8 mouse cellular contexts compared by ENCODE assay signal in genomic region chr11:69396772-69397171, GRCm38 (mm10). TPM values are rescaled to one million over a fixed set of nuclear protein-coding genes. Genes with fewer than 3 reads are reported as not detected.
DNase-seq lines count a peak whose midpoint lies in the region; ATAC-seq and TF ChIP-seq lines count a peak whose summit lies in the region.

No protein-coding gene starts in this region.

- H3K27me3 ChIP-seq in embryonic facial prominence, embryonic 14.5 days (replicated peaks; ENCODE audit: control insufficient read depth, insufficient read depth, low read length) = no peaks in the 10 kb centered on the region; the same call in 1 of the 2 replicates
- H3K27me3 ChIP-seq in heart, postnatal 0 days (ENCODE audit: control insufficient read depth, insufficient read depth, low read length) = no peaks in the 10 kb centered on the region
- peaks cover 13% of the 10 kb centered on the region for H3K27me3 ChIP-seq in midbrain, embryonic 11.5 days (ENCODE audit: control insufficient read depth, insufficient read depth, low read length)

- peak overlapping the region; percentile 94; the same call in 1 of the 2 replicates for H3K27ac ChIP-seq in embryonic facial prominence, embryonic 14.5 days (replicated peaks; ENCODE audit: low read depth, low read length)
- peak overlapping the region; percentile 95 for H3K27ac ChIP-seq in heart, postnatal 0 days (ENCODE audit: low read depth)
- H3K27ac ChIP-seq in midbrain, embryonic 11.5 days (ENCODE audit: low read depth, low read length) = no peak overlapping the region

- TF ChIP-seq CTCF in heart, postnatal 0 days (IDR thresholded peaks at IDR 0.05; ENCODE audit: low read depth) = no peak

- no peaks in the 10 kb centered on the region for H3K9me3 ChIP-seq in embryonic facial prominence, embryonic 14.5 days (ENCODE audit: control insufficient read depth, low read length)
- no peaks in the 10 kb centered on the region for H3K9me3 ChIP-seq in heart, postnatal 0 days (replicated peaks; ENCODE audit: control insufficient read depth, low read length)
- no peaks in the 10 kb centered on the region for H3K9me3 ChIP-seq in midbrain, embryonic 11.5 days (ENCODE audit: control insufficient read depth, low read length)

- peak overlapping the region; percentile 61 for H3K4me2 ChIP-seq in embryonic facial prominence, embryonic 14.5 days (ENCODE audit: low read depth, low read length)
- peak overlapping the region; percentile 72 for H3K4me2 ChIP-seq in heart, postnatal 0 days (ENCODE audit: low read depth, low read length)
- peak overlapping the region; percentile 82 for H3K4me2 ChIP-seq in midbrain, embryonic 11.5 days

- H3K4me1 ChIP-seq in embryonic facial prominence, embryonic 14.5 days (ENCODE audit: control insufficient read depth, insufficient read depth, low read length) = peaks cover 18% of the 10 kb centered on the region
- no peaks in the 10 kb centered on the region for H3K4me1 ChIP-seq in heart, postnatal 0 days (ENCODE audit: control insufficient read depth, insufficient read depth)
- H3K4me1 ChIP-seq in midbrain, embryonic 11.5 days (ENCODE audit: control insufficient read depth, insufficient read depth, low read length) = peaks cover 43% of the 10 kb centered on the region

- WGBS in embryonic facial prominence, embryonic 14.5 days = 26% methylated on average over 11 of the region's 11 CpGs
- 37% methylated on average over 11 of the region's 11 CpGs for WGBS in heart, postnatal 0 days
- 23% methylated on average over 11 of the region's 11 CpGs for WGBS in midbrain, embryonic 11.5 days

- peak overlapping the region; percentile 85 for H3K9ac ChIP-seq in embryonic facial prominence, embryonic 14.5 days (ENCODE audit: low read depth, low read length)
- 0 out of 2 replicates have a peak overlapping the region, but pooled peaks have one; percentile 81 for H3K9ac ChIP-seq in heart, postnatal 0 days (replicated peaks; ENCODE audit: low read depth, low read length)
- peak overlapping the region; percentile 75 for H3K9ac ChIP-seq in midbrain, embryonic 11.5 days (ENCODE audit: low read length)

- peak; percentile 93; the same call in 1 of the 2 replicates for TF ChIP-seq EP300 in heart, postnatal 0 days (IDR thresholded peaks at IDR 0.05; ENCODE audit: low read depth)

- H3K4me3 ChIP-seq in embryonic facial prominence, embryonic 14.5 days (ENCODE audit: low read depth, low read length) = peak overlapping the region; percentile 55
- H3K4me3 ChIP-seq in heart, postnatal 0 days (ENCODE audit: low read depth, low read length) = peak overlapping the region; percentile 61
- peak overlapping the region; percentile 51 for H3K4me3 ChIP-seq in midbrain, embryonic 11.5 days (ENCODE audit: low read depth, low read length)

- DNase-seq in urinary bladder, postnatal 25 days (ENCODE audit: low spot score) = peak; percentile 15
- DNase-seq in urinary bladder, adult 2 months (ENCODE audit: low spot score) = no peak
- DNase-seq in embryonic facial prominence, embryonic 14.5 days (ENCODE audit: low spot score) = no peak
- peak; percentile 62 for DNase-seq in heart, postnatal 0 days (ENCODE audit: low spot score)
- peak; percentile 80 for DNase-seq in kidney, postnatal 10 days
- peak; percentile 92 for DNase-seq in midbrain, embryonic 11.5 days (ENCODE audit: low spot score, missing footprints)

- H3K36me3 ChIP-seq in embryonic facial prominence, embryonic 14.5 days (ENCODE audit: control insufficient read depth, insufficient read depth, low read length) = peaks cover 35% of the 10 kb centered on the region
- H3K36me3 ChIP-seq in heart, postnatal 0 days (replicated peaks; ENCODE audit: control insufficient read depth, insufficient read depth, low read length) = peaks cover 24% of the 10 kb centered on the region
- H3K36me3 ChIP-seq in midbrain, embryonic 11.5 days (ENCODE audit: control insufficient read depth, insufficient read depth, low read length) = peaks cover 21% of the 10 kb centered on the region

- ATAC-seq in embryonic facial prominence, embryonic 14.5 days (ENCODE audit: low read depth) = no peak
- peak; percentile 10 for ATAC-seq in heart, postnatal 0 days (ENCODE audit: insufficient read depth, low read depth)
- ATAC-seq in midbrain, embryonic 11.5 days (ENCODE audit: low FRiP score) = no peak
- ATAC-seq in megakaryocyte-erythroid progenitor cell, adult 5-6 weeks (replicated peaks; ENCODE audit: low FRiP score, low TSS enrichment, poor library complexity, severe bottlenecking) = no peak
- ATAC-seq in erythroid progenitor cell, adult 5-6 weeks (replicated peaks; ENCODE audit: low FRiP score, poor library complexity, severe bottlenecking) = no peak

RNA-seq across cellular contexts. Expression of gene Tmem88, which starts 1.3 kb away (rescaled TPM):
- 11.5 and 11.6 TPM in 2 replicates for polyA plus RNA-seq in urinary bladder, adult 2 months (2012; rRNA removed)
- polyA plus RNA-seq in embryonic facial prominence, embryonic 14.5 days (2014; fragmentation: Nextera tagmentation; extraction: Ambion mirVana) = 19.2 and 21.0 TPM in 2 replicates
- 32.4 and 33.0 TPM in 2 replicates for total RNA-seq in heart, postnatal 0 days (2014; rRNA removed; ENCODE audit: low replicate concordance)
- polyA plus RNA-seq in heart, postnatal 0 days (2015; fragmentation: Nextera tagmentation; extraction: Ambion mirVana) = 59.7 and 62.5 TPM in 2 replicates
- polyA plus RNA-seq in midbrain, embryonic 11.5 days (2014; fragmentation: Nextera tagmentation; extraction: Ambion mirVana) = 11.9 and 13.1 TPM in 2 replicates
- total RNA-seq in megakaryocyte-erythroid progenitor cell, adult 5-6 weeks (2014; fragmentation: Nextera tagmentation) = 0.37 TPM in 1 of 2 replicates, not detected in the other
- total RNA-seq in megakaryocyte-erythroid progenitor cell, adult 5-6 weeks (2017) = not detected in 2 replicates
- not detected in 2 replicates for total RNA-seq in erythroid progenitor cell, adult 5-6 weeks (2015; ENCODE audit: low replicate concordance)
- not detected in 2 replicates for total RNA-seq in erythroid progenitor cell, adult 5-6 weeks (2017; ENCODE audit: low replicate concordance)

RNA-seq across cellular contexts. Expression of gene Cyb5d1, which starts 1.3 kb away (rescaled TPM):
- polyA plus RNA-seq in urinary bladder, adult 2 months (2012; rRNA removed) = 43.0 and 48.0 TPM in 2 replicates
- polyA plus RNA-seq in embryonic facial prominence, embryonic 14.5 days (2014; fragmentation: Nextera tagmentation; extraction: Ambion mirVana) = 23.8 and 24.2 TPM in 2 replicates
- 14.2 and 17.6 TPM in 2 replicates for total RNA-seq in heart, postnatal 0 days (2014; rRNA removed; ENCODE audit: low replicate concordance)
- 16.7 and 18.6 TPM in 2 replicates for polyA plus RNA-seq in heart, postnatal 0 days (2015; fragmentation: Nextera tagmentation; extraction: Ambion mirVana)
- polyA plus RNA-seq in midbrain, embryonic 11.5 days (2014; fragmentation: Nextera tagmentation; extraction: Ambion mirVana) = 44.6 and 50.5 TPM in 2 replicates
- total RNA-seq in megakaryocyte-erythroid progenitor cell, adult 5-6 weeks (2014; fragmentation: Nextera tagmentation) = 16.2 and 20.9 TPM in 2 replicates
- 36.7 and 41.7 TPM in 2 replicates for total RNA-seq in megakaryocyte-erythroid progenitor cell, adult 5-6 weeks (2017)
- 8.3 and 11.7 TPM in 2 replicates for total RNA-seq in erythroid progenitor cell, adult 5-6 weeks (2015; ENCODE audit: low replicate concordance)
- total RNA-seq in erythroid progenitor cell, adult 5-6 weeks (2017; ENCODE audit: low replicate concordance) = 25.7 and 32.5 TPM in 2 replicates

RNA-seq across cellular contexts. Expression of gene Naa38, which starts 1.5 kb away (rescaled TPM):
- 143 and 188 TPM in 2 replicates for polyA plus RNA-seq in urinary bladder, adult 2 months (2012; rRNA removed)
- polyA plus RNA-seq in embryonic facial prominence, embryonic 14.5 days (2014; fragmentation: Nextera tagmentation; extraction: Ambion mirVana) = 160 and 177 TPM in 2 replicates
- total RNA-seq in heart, postnatal 0 days (2014; rRNA removed; ENCODE audit: low replicate concordance) = 64.9 and 93.4 TPM in 2 replicates
- polyA plus RNA-seq in heart, postnatal 0 days (2015; fragmentation: Nextera tagmentation; extraction: Ambion mirVana) = 171 and 175 TPM in 2 replicates
- polyA plus RNA-seq in midbrain, embryonic 11.5 days (2014; fragmentation: Nextera tagmentation; extraction: Ambion mirVana) = 120 and 130 TPM in 2 replicates
- 161 and 169 TPM in 2 replicates for total RNA-seq in megakaryocyte-erythroid progenitor cell, adult 5-6 weeks (2014; fragmentation: Nextera tagmentation)
- total RNA-seq in megakaryocyte-erythroid progenitor cell, adult 5-6 weeks (2017) = 156 and 170 TPM in 2 replicates
- 26.8 and 31.7 TPM in 2 replicates for total RNA-seq in erythroid progenitor cell, adult 5-6 weeks (2015; ENCODE audit: low replicate concordance)
- total RNA-seq in erythroid progenitor cell, adult 5-6 weeks (2017; ENCODE audit: low replicate concordance) = 21.6 and 21.9 TPM in 2 replicates

RNA-seq across cellular contexts. Expression of gene Kdm6b, which starts 16.7 kb away (rescaled TPM):
- 3.3 and 10.7 TPM in 2 replicates for polyA plus RNA-seq in urinary bladder, adult 2 months (2012; rRNA removed)
- 24.2 and 24.3 TPM in 2 replicates for polyA plus RNA-seq in embryonic facial prominence, embryonic 14.5 days (2014; fragmentation: Nextera tagmentation; extraction: Ambion mirVana)
- 7.8 and 10.0 TPM in 2 replicates for total RNA-seq in heart, postnatal 0 days (2014; rRNA removed; ENCODE audit: low replicate concordance)
- polyA plus RNA-seq in heart, postnatal 0 days (2015; fragmentation: Nextera tagmentation; extraction: Ambion mirVana) = 23.0 and 23.6 TPM in 2 replicates
- polyA plus RNA-seq in midbrain, embryonic 11.5 days (2014; fragmentation: Nextera tagmentation; extraction: Ambion mirVana) = 30.2 and 31.7 TPM in 2 replicates
- total RNA-seq in megakaryocyte-erythroid progenitor cell, adult 5-6 weeks (2014; fragmentation: Nextera tagmentation) = 19.3 and 22.1 TPM in 2 replicates
- total RNA-seq in megakaryocyte-erythroid progenitor cell, adult 5-6 weeks (2017) = 1.6 and 2.7 TPM in 2 replicates
- total RNA-seq in erythroid progenitor cell, adult 5-6 weeks (2015; ENCODE audit: low replicate concordance) = 6.5 and 11.7 TPM in 2 replicates
- 0.64 and 1.2 TPM in 2 replicates for total RNA-seq in erythroid progenitor cell, adult 5-6 weeks (2017; ENCODE audit: low replicate concordance)

RNA-seq across cellular contexts. Expression of gene Chd3, which starts 27.6 kb away (rescaled TPM):
- polyA plus RNA-seq in urinary bladder, adult 2 months (2012; rRNA removed) = 85.5 and 132 TPM in 2 replicates
- 68.9 and 73.3 TPM in 2 replicates for polyA plus RNA-seq in embryonic facial prominence, embryonic 14.5 days (2014; fragmentation: Nextera tagmentation; extraction: Ambion mirVana)
- 23.6 and 23.8 TPM in 2 replicates for total RNA-seq in heart, postnatal 0 days (2014; rRNA removed; ENCODE audit: low replicate concordance)
- polyA plus RNA-seq in heart, postnatal 0 days (2015; fragmentation: Nextera tagmentation; extraction: Ambion mirVana) = 10.3 and 12.4 TPM in 2 replicates
- 38.2 and 39.4 TPM in 2 replicates for polyA plus RNA-seq in midbrain, embryonic 11.5 days (2014; fragmentation: Nextera tagmentation; extraction: Ambion mirVana)
- total RNA-seq in megakaryocyte-erythroid progenitor cell, adult 5-6 weeks (2014; fragmentation: Nextera tagmentation) = 45.7 and 57.3 TPM in 2 replicates
- 21.0 and 49.2 TPM in 2 replicates for total RNA-seq in megakaryocyte-erythroid progenitor cell, adult 5-6 weeks (2017)
- total RNA-seq in erythroid progenitor cell, adult 5-6 weeks (2015; ENCODE audit: low replicate concordance) = 21.0 and 33.2 TPM in 2 replicates
- 18.9 and 19.5 TPM in 2 replicates for total RNA-seq in erythroid progenitor cell, adult 5-6 weeks (2017; ENCODE audit: low replicate concordance)

Comparison
In these comparisons a context has a peak if more than half of its experiments do, and no peak if none do; other contexts are left out.
1. DNase-seq: peak in urinary bladder, postnatal 25 days (single experiment), heart, postnatal 0 days (single experiment), kidney, postnatal 10 days (single experiment) and midbrain, embryonic 11.5 days (single experiment); none in urinary bladder, adult 2 months (single experiment) and embryonic facial prominence, embryonic 14.5 days (single experiment).
2. Peak in every context shown above with its lines, with median percentiles within 50 percentile points of each other: H3K4me2 ChIP-seq, H3K4me3 ChIP-seq and H3K9ac ChIP-seq.